Mouse (Mus musculus) G1E (cell line): ENCODE measurements around the gene Tufm. TPM values are rescaled to one million over a fixed set of nuclear protein-coding genes. Genes with fewer than 3 reads are reported as not detected.

Experiments
- ATAC-seq: 2 replicates; pipeline ENCODE4 v1.8.0; 2016; ENCODE audit warnings: mild to moderate bottlenecking; ENCODE audit not compliant: insufficient number of reproducible peaks, poor library complexity, low FRiP score, severe bottlenecking; ENCODE audit errors: extremely low read depth
- DNase-seq: peaks from one replicate; pipeline ENCODE4 v3.0.0; 2012; ENCODE audit warnings: low spot score
- H3K27me3 ChIP-seq: 2 replicates; pipeline ENCODE4 v1.6.1; 2012; ENCODE audit warnings: mild to moderate bottlenecking, low read length, inconsistent platforms; ENCODE audit not compliant: insufficient read depth
- H3K36me3 ChIP-seq: replicated peaks from 2 replicates; pipeline ENCODE3; 2012; ENCODE audit warnings: mild to moderate bottlenecking, inconsistent platforms
- H3K4me1 ChIP-seq: 2 replicates; pipeline ENCODE4 v1.6.1; 2012; ENCODE audit warnings: low read depth, low read length, inconsistent platforms, mixed read lengths; ENCODE audit not compliant: insufficient read depth
- H3K4me3 ChIP-seq: 2 replicates; pipeline ENCODE4 v1.5.1; 2012; ENCODE audit warnings: low read depth, mild to moderate bottlenecking, inconsistent platforms, low read length, moderate library complexity, mixed read lengths
- H3K9me3 ChIP-seq: replicated peaks from 2 replicates; pipeline ENCODE4 v1.6.1; 2012; ENCODE audit warnings: inconsistent platforms
- CTCF ChIP-seq: IDR thresholded peaks from 2 replicates; pipeline ENCODE4 v1.5.1; 2012; ENCODE audit warnings: low read depth, low read length, inconsistent platforms, mixed read lengths
- GATA1 ChIP-seq: IDR thresholded peaks from 2 replicates; pipeline ENCODE4 v1.6.1; 2012; ENCODE audit warnings: borderline replicate concordance, low read length, inconsistent platforms, mixed read lengths
- GATA2 ChIP-seq: IDR thresholded peaks from 2 replicates; pipeline ENCODE4 v1.6.1; 2012; ENCODE audit warnings: low read depth, low read length, inconsistent platforms, borderline replicate concordance
- POLR2AphosphoS5 ChIP-seq: IDR thresholded peaks from 2 replicates; pipeline ENCODE4 v1.6.1; 2012; ENCODE audit warnings: low read depth, low read length, inconsistent platforms; ENCODE audit not compliant: insufficient replicate concordance
- TAL1 ChIP-seq: conservative IDR thresholded peaks from 2 replicates; pipeline ENCODE4 v1.6.1; 2012; ENCODE audit warnings: low read depth, low read length, inconsistent platforms, mixed read lengths
- polyA plus RNA-seq: library from polyadenylated mRNA; stranded (reverse); fragments of >175 nt; gene quantifications from 2 replicates; pipeline ENCODE4 v1.2.3, GENCODE M21; 2012
- total RNA-seq, 2 experiments: library from RNA; stranded (forward) in 1 of 2; stranded (reverse) in 1 of 2; fragments of 200-1000 nt in 1 of 2; fragments of >200 nt in 1 of 2; fragmentation: Nextera tagmentation in 1 of 2; gene quantifications; 2 replicates each; pipeline ENCODE4 v1.2.3; 2014 to 2017

Tufm gene
- total and polyA plus RNA-seq, 3 experiments = 81.9 to 126 (median 123) TPM

- Histone ChIP-seq H3K4me1 (no peaks in the 10 kb centered on the region), H3K36me3 (peaks cover 31% of the 10 kb centered on the region), H3K4me3 (no peak overlapping the region), H3K27me3 (peaks cover 21% of the 10 kb centered on the region), H3K9me3 (no peaks in the 10 kb centered on the region)
- DNase-seq (no peak), ATAC-seq (no peak)
- TF ChIP-seq POLR2AphosphoS5 = no peak
- TF ChIP-seq GATA1 = no peak
- TF ChIP-seq CTCF = no peak
- no peak for TF ChIP-seq GATA2
- no peak for TF ChIP-seq TAL1
Measured at GRCm38 (mm10) chr7:126449991-126450390, 37.2 kb upstream of the Tufm start.

- Histone ChIP-seq H3K9me3 (no peaks in the 10 kb centered on the region), H3K27me3 (peaks cover 24% of the 10 kb centered on the region), H3K4me1 (no peaks in the 10 kb centered on the region), H3K36me3 (peaks cover 25% of the 10 kb centered on the region), H3K4me3 (no peak overlapping the region)
- DNase-seq = no peak
- ATAC-seq = no peak
- no peak for TF ChIP-seq TAL1
Measured at GRCm38 (mm10) chr7:126450641-126451040, 36.5 kb upstream of the Tufm start.

- no peak overlapping the region for H3K4me3 ChIP-seq
- no peak for TF ChIP-seq GATA1
- no peak for TF ChIP-seq TAL1
- no peak for TF ChIP-seq POLR2AphosphoS5
- no peak for TF ChIP-seq CTCF
- TF ChIP-seq GATA2 = no peak
- no peaks in the 10 kb centered on the region for H3K9me3 ChIP-seq
- peaks cover 9% of the 10 kb centered on the region for H3K36me3 ChIP-seq
- ATAC-seq = no peak
- no peaks in the 10 kb centered on the region for H3K4me1 ChIP-seq
- DNase-seq = no peak
- peaks cover 40% of the 10 kb centered on the region for H3K27me3 ChIP-seq
Measured at GRCm38 (mm10) chr7:126452244-126452643, 34.9 kb upstream of the Tufm start.

- TF ChIP-seq TAL1 = no peak
- no peak for TF ChIP-seq GATA1
- TF ChIP-seq POLR2AphosphoS5 = no peak
- no peak for TF ChIP-seq GATA2
- H3K9me3 ChIP-seq = no peaks in the 10 kb centered on the region
- DNase-seq = no peak
- H3K27me3 ChIP-seq = peaks cover 56% of the 10 kb centered on the region
- no peak for ATAC-seq
- no peaks in the 10 kb centered on the region for H3K36me3 ChIP-seq
- no peak overlapping the region for H3K4me3 ChIP-seq
- H3K4me1 ChIP-seq = no peaks in the 10 kb centered on the region; the same call in 1 of the 2 replicates
Measured at GRCm38 (mm10) chr7:126453861-126454260, 33.3 kb upstream of the Tufm start.

GRCm38 (mm10) chr7:126455242-126455641, 31.9 kb upstream of the Tufm start:
- H3K4me1 ChIP-seq = no peaks in the 10 kb centered on the region; the same call in 1 of the 2 replicates
- DNase-seq (no peak), ATAC-seq (no peak)
- peaks cover 66% of the 10 kb centered on the region for H3K27me3 ChIP-seq
- no peaks in the 10 kb centered on the region for H3K9me3 ChIP-seq
- no peak overlapping the region for H3K4me3 ChIP-seq
- no peaks in the 10 kb centered on the region for H3K36me3 ChIP-seq
- no peak for TF ChIP-seq TAL1
- TF ChIP-seq GATA1 = no peak
- no peak for TF ChIP-seq POLR2AphosphoS5
- TF ChIP-seq CTCF = no peak
- no peak for TF ChIP-seq GATA2

- ATAC-seq (no peak), DNase-seq (no peak)
- Histone ChIP-seq H3K4me3 (no peak overlapping the region), H3K36me3 (no peaks in the 10 kb centered on the region), H3K27me3 (peaks cover 79% of the 10 kb centered on the region), H3K4me1 (no peaks in the 10 kb centered on the region; the same call in 1 of the 2 replicates), H3K9me3 (no peaks in the 10 kb centered on the region)
- no peak for TF ChIP-seq GATA1
- TF ChIP-seq POLR2AphosphoS5 = no peak
- TF ChIP-seq GATA2 = no peak
- TF ChIP-seq CTCF = no peak
- TF ChIP-seq TAL1 = no peak
Measured at GRCm38 (mm10) chr7:126456382-126457266, 30.5 kb upstream of the Tufm start.

GRCm38 (mm10) chr7:126458225-126458624, 28.9 kb upstream of the Tufm start:
- no peaks in the 10 kb centered on the region for H3K36me3 ChIP-seq
- DNase-seq (no peak), ATAC-seq (no peak)
- TF ChIP-seq TAL1 (no peak), GATA1 (no peak), GATA2 (no peak), CTCF (no peak), POLR2AphosphoS5 (no peak)
- H3K4me3 ChIP-seq = no peak overlapping the region
- H3K27me3 ChIP-seq = peaks cover 67% of the 10 kb centered on the region
- peaks cover under 1% of the 10 kb centered on the region; the same call in 1 of the 2 replicates for H3K4me1 ChIP-seq
- H3K9me3 ChIP-seq = no peaks in the 10 kb centered on the region
